8 mouse cellular contexts compared by ENCODE assay signal in genomic region chr11:80384461-80384860, GRCm38 (mm10). TPM values are rescaled to one million over a fixed set of nuclear protein-coding genes. Genes with fewer than 3 reads are reported as not detected.
A peak's percentile ranks its signal among the peaks of the same experiment; 100 is the strongest.
DNase-seq lines count a peak whose midpoint lies in the region; ATAC-seq and TF ChIP-seq lines count a peak whose summit lies in the region.

No protein-coding gene starts in this region.

- H3K27me3 ChIP-seq in embryonic facial prominence, embryonic 11.5 days (ENCODE audit: control insufficient read depth, insufficient read depth, low read length), result no peaks in the 10 kb centered on the region
- H3K27me3 ChIP-seq in intestine, embryonic 14.5 days (replicated peaks; ENCODE audit: control insufficient read depth, insufficient read depth, low read length), result no peaks in the 10 kb centered on the region
- H3K27me3 ChIP-seq in myocyte (ENCODE audit: control insufficient read depth, insufficient read depth, insufficient read length), result no peaks in the 10 kb centered on the region

- TF ChIP-seq CTCF in layer of hippocampus, adult 2 months (conservative IDR thresholded peaks at IDR 0.05), result no peak

- no peak for DNase-seq in layer of hippocampus, adult 2 months (ENCODE audit: low spot score in 2 of 2)
- no peak for DNase-seq in layer of hippocampus, adult 11-12 months (ENCODE audit: low spot score)
- DNase-seq in embryonic facial prominence, embryonic 11.5 days (ENCODE audit: low spot score), result no peak
- DNase-seq in intestine, embryonic 14.5 days (ENCODE audit: low spot score), result no peak
- no peak for DNase-seq in frontal cortex, adult 2 months (ENCODE audit: extremely low spot score in 1 of 2, low spot score in 1 of 2)

- no peak overlapping the region; the same call in 1 of the 2 replicates for H3K27ac ChIP-seq in layer of hippocampus, adult 2 months
- no peak overlapping the region for H3K27ac ChIP-seq in embryonic facial prominence, embryonic 11.5 days (replicated peaks; ENCODE audit: low read depth, low read length)
- H3K27ac ChIP-seq in intestine, embryonic 14.5 days (ENCODE audit: low read depth), result no peak overlapping the region

- ATAC-seq in embryonic facial prominence, embryonic 11.5 days (replicated peaks; ENCODE audit: insufficient number of reproducible peaks, low FRiP score, low TSS enrichment, low read depth), result no peak
- ATAC-seq in intestine, embryonic 14.5 days (replicated peaks; ENCODE audit: low FRiP score, low TSS enrichment, low read depth), result no peak
- ATAC-seq in megakaryocyte progenitor cell, adult 5-6 weeks (replicated peaks; ENCODE audit: poor library complexity), result no peak
- ATAC-seq in cerebellum, adult (ENCODE audit: insufficient number of reproducible peaks, low FRiP score, low TSS enrichment), result no peak

- H3K9me3 ChIP-seq in embryonic facial prominence, embryonic 11.5 days (replicated peaks; ENCODE audit: control insufficient read depth, low read length), result no peaks in the 10 kb centered on the region
- no peaks in the 10 kb centered on the region for H3K9me3 ChIP-seq in intestine, embryonic 14.5 days (ENCODE audit: control insufficient read depth, low read length)

- peak overlapping the region; percentile 56 for H3K4me2 ChIP-seq in embryonic facial prominence, embryonic 11.5 days (ENCODE audit: low read depth, low read length)
- peak overlapping the region; percentile 65 for H3K4me2 ChIP-seq in intestine, embryonic 14.5 days (ENCODE audit: low read length)
- H3K4me2 ChIP-seq in myocyte (ENCODE audit: low read depth), result peak overlapping the region; percentile 96

- peak overlapping the region; percentile 75 for H3ac ChIP-seq in myocyte (ENCODE audit: control insufficient read depth, insufficient read length)

- H3K4me1 ChIP-seq in embryonic facial prominence, embryonic 11.5 days (ENCODE audit: control insufficient read depth, insufficient read depth, low read length), result 0 out of 2 replicates have a peak, but pooled peaks cover 3% of the 10 kb centered on the region
- peaks cover 25% of the 10 kb centered on the region for H3K4me1 ChIP-seq in intestine, embryonic 14.5 days (replicated peaks; ENCODE audit: control insufficient read depth, insufficient read depth, low read length)

- H3K36me3 ChIP-seq in embryonic facial prominence, embryonic 11.5 days (replicated peaks; ENCODE audit: control insufficient read depth, insufficient read depth, low read depth, low read length), result peaks cover 6% of the 10 kb centered on the region
- H3K36me3 ChIP-seq in intestine, embryonic 14.5 days (ENCODE audit: control insufficient read depth, insufficient read depth, low read length), result peaks cover 40% of the 10 kb centered on the region
- peaks cover 39% of the 10 kb centered on the region for H3K36me3 ChIP-seq in myocyte (ENCODE audit: control insufficient read depth, insufficient read depth)

- H3K79me2 ChIP-seq in myocyte (ENCODE audit: control insufficient read depth, insufficient read depth), result peaks cover 64% of the 10 kb centered on the region

- peak overlapping the region; percentile 69 for H3K9ac ChIP-seq in embryonic facial prominence, embryonic 11.5 days (replicated peaks; ENCODE audit: low read length)
- peak overlapping the region; percentile 100 for H3K9ac ChIP-seq in intestine, embryonic 14.5 days (ENCODE audit: low read length)

- TF ChIP-seq POLR2A in myocyte (IDR thresholded peaks at IDR 0.05; ENCODE audit: insufficient read length, low read depth), result no peak

- peak overlapping the region; percentile 97 for H3K4me3 ChIP-seq in layer of hippocampus, adult 2 months
- H3K4me3 ChIP-seq in embryonic facial prominence, embryonic 11.5 days (ENCODE audit: low read depth, low read length), result peak overlapping the region; percentile 82
- H3K4me3 ChIP-seq in intestine, embryonic 14.5 days (ENCODE audit: low read depth, low read length), result peak overlapping the region; percentile 98
- peak overlapping the region; percentile 99 for H3K4me3 ChIP-seq in myocyte

TF ChIP-seq in myocyte, 11 proteins besides CTCF, POLR2A, EP300 and RAD21:
- no peak for TF ChIP-seq MYOD1 (IDR thresholded peaks at IDR 0.05; ENCODE audit: control insufficient read depth in 1 of 3, insufficient read length in 2 of 3, low read depth in 2 of 3)
- TF ChIP-seq POLR2AphosphoS2 (IDR thresholded peaks at IDR 0.05; ENCODE audit: insufficient read length, low read depth), result no peak
- TF ChIP-seq E2F4 (IDR thresholded peaks at IDR 0.05; ENCODE audit: insufficient read depth), result no peak
- TF ChIP-seq TCF3 (IDR thresholded peaks at IDR 0.05; ENCODE audit: insufficient read length, low read depth), result no peak
- no peak for TF ChIP-seq MAX (IDR thresholded peaks at IDR 0.05; ENCODE audit: low read depth)
- no peak for TF ChIP-seq CEBPB (IDR thresholded peaks at IDR 0.05; ENCODE audit: insufficient read depth, poor library complexity, severe bottlenecking)
- TF ChIP-seq REST (IDR thresholded peaks at IDR 0.05; ENCODE audit: insufficient read depth, insufficient read length), result no peak

RNA-seq across cellular contexts. Expression of gene Zfp207, which starts 1.4 kb away (rescaled TPM):
- 100 to 1,000 TPM; 151 to 152 TPM for total RNA-seq in layer of hippocampus, adult 2 months (2021)
- polyA plus RNA-seq in embryonic facial prominence, embryonic 11.5 days (2014; fragmentation: Nextera tagmentation; extraction: Ambion mirVana), result 370 and 383 TPM in 2 replicates
- 223 and 250 TPM in 2 replicates for polyA plus RNA-seq in intestine, embryonic 14.5 days (2014; fragmentation: Nextera tagmentation; extraction: Ambion mirVana)
- 65.6 TPM for polyA plus RNA-seq in myocyte (2012; fragmentation: generic; extraction: Trizol)
- polyA plus RNA-seq in frontal cortex, adult 2 months (2012; rRNA removed), result 154 and 162 TPM in 2 replicates
- total RNA-seq in megakaryocyte progenitor cell, adult 5-6 weeks (2015), result 389 and 414 TPM in 2 replicates
- total RNA-seq in megakaryocyte progenitor cell, adult 5-6 weeks (2017), result 215 and 254 TPM in 2 replicates

RNA-seq across cellular contexts. Expression of gene 5730455P16Rik, which starts 6.6 kb away (rescaled TPM):
- total RNA-seq in layer of hippocampus, adult 2 months (2021), result 10 to 100 TPM; 51.3 to 53.0 TPM
- 20.7 and 23.5 TPM in 2 replicates for polyA plus RNA-seq in embryonic facial prominence, embryonic 11.5 days (2014; fragmentation: Nextera tagmentation; extraction: Ambion mirVana)
- 17.3 and 20.0 TPM in 2 replicates for polyA plus RNA-seq in intestine, embryonic 14.5 days (2014; fragmentation: Nextera tagmentation; extraction: Ambion mirVana)
- 7.0 TPM for polyA plus RNA-seq in myocyte (2012; fragmentation: generic; extraction: Trizol)
- polyA plus RNA-seq in frontal cortex, adult 2 months (2012; rRNA removed), result 27.1 and 33.0 TPM in 2 replicates
- 5.6 and 6.1 TPM in 2 replicates for total RNA-seq in megakaryocyte progenitor cell, adult 5-6 weeks (2015)
- 9.0 and 11.3 TPM in 2 replicates for total RNA-seq in megakaryocyte progenitor cell, adult 5-6 weeks (2017)

RNA-seq across cellular contexts. Expression of gene Psmd11, which starts 44.0 kb away (rescaled TPM):
- 100 to 1,000 TPM in 1 of 2 experiments, 10 to 100 TPM in 1; 93.8 to 101 TPM for total RNA-seq in layer of hippocampus, adult 2 months (2021)
- 333 and 348 TPM in 2 replicates for polyA plus RNA-seq in embryonic facial prominence, embryonic 11.5 days (2014; fragmentation: Nextera tagmentation; extraction: Ambion mirVana)
- 275 and 293 TPM in 2 replicates for polyA plus RNA-seq in intestine, embryonic 14.5 days (2014; fragmentation: Nextera tagmentation; extraction: Ambion mirVana)
- 74.9 TPM for polyA plus RNA-seq in myocyte (2012; fragmentation: generic; extraction: Trizol)
- polyA plus RNA-seq in frontal cortex, adult 2 months (2012; rRNA removed), result 72.2 and 73.9 TPM in 2 replicates
- 103 and 105 TPM in 2 replicates for total RNA-seq in megakaryocyte progenitor cell, adult 5-6 weeks (2015)
- total RNA-seq in megakaryocyte progenitor cell, adult 5-6 weeks (2017), result 78.8 and 83.5 TPM in 2 replicates
